ENCODE assay signal across 8 mouse cellular contexts in the genomic region with DNA sequence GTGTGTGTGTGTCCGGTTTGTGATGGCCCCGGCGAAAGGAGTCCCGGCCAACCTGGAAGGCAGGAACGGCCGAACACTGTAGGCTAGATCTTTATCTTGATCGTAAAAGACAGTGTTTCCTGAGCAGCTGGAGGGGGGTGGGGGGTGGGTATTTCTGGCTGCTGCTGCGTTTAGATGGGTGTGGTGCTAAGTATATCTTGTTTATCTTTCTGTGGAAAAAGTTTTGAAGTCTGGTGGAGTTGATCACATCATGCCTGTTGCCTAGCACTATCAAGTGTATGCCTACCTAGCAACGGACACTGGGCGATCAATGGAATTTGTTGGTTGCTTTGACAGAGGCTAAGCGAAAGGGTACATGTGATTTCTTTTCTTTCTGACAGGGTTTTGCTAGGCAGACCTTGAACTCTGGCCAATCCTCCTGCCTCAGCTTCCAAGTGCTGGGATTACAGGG. TPM values are rescaled to one million over a fixed set of nuclear protein-coding genes. Genes with fewer than 3 reads are reported as not detected.
DNase-seq lines count a peak whose midpoint lies in the region; TF ChIP-seq lines count a peak whose summit lies in the region.

No protein-coding gene starts in this region.

- H3K9me3 ChIP-seq in heart, embryonic 10.5 days: no peaks in the 10 kb centered on the region
- no peaks in the 10 kb centered on the region for H3K9me3 ChIP-seq in midbrain, embryonic 10.5 days (replicated peaks)

- peak overlapping the region; percentile 93 for H3K4me3 ChIP-seq in spleen, adult 2 months (ENCODE audit: extremely low read depth, insufficient read depth, insufficient read length)
- H3K4me3 ChIP-seq in bone marrow macrophage, adult 2 months (ENCODE audit: insufficient read depth, low read length): peak overlapping the region; percentile 73
- peak overlapping the region; percentile 79 for H3K4me3 ChIP-seq in heart, embryonic 10.5 days
- peak overlapping the region; percentile 85 for H3K4me3 ChIP-seq in midbrain, embryonic 10.5 days

- peaks cover 12% of the 10 kb centered on the region; the same call in 1 of the 2 replicates for H3K4me1 ChIP-seq in spleen, adult 2 months (ENCODE audit: control insufficient read depth, insufficient read depth, insufficient read length)
- H3K4me1 ChIP-seq in bone marrow macrophage, adult 2 months (ENCODE audit: control insufficient read depth, insufficient read depth, low read length): peaks cover 19% of the 10 kb centered on the region
- peaks cover 42% of the 10 kb centered on the region for H3K4me1 ChIP-seq in heart, embryonic 10.5 days
- H3K4me1 ChIP-seq in midbrain, embryonic 10.5 days: peaks cover 40% of the 10 kb centered on the region

- peak overlapping the region; percentile 90 for H3K27ac ChIP-seq in spleen, adult 2 months (ENCODE audit: insufficient read depth, low read length)
- H3K27ac ChIP-seq in bone marrow macrophage, adult 2 months (ENCODE audit: insufficient read depth, low read depth, low read length): no peak overlapping the region
- peak overlapping the region; percentile 99 for H3K27ac ChIP-seq in heart, embryonic 10.5 days
- H3K27ac ChIP-seq in midbrain, embryonic 10.5 days (replicated peaks): peak overlapping the region; percentile 97

- H3K36me3 ChIP-seq in spleen, adult 2 months (ENCODE audit: control insufficient read depth, insufficient read depth, low read length): no peaks in the 10 kb centered on the region
- peaks cover 23% of the 10 kb centered on the region for H3K36me3 ChIP-seq in heart, embryonic 10.5 days
- H3K36me3 ChIP-seq in midbrain, embryonic 10.5 days: peaks cover 34% of the 10 kb centered on the region

- TF ChIP-seq CTCF in spleen, adult 2 months (IDR thresholded peaks at IDR 0.05; ENCODE audit: extremely low read depth, insufficient read depth, insufficient read length, insufficient replicate concordance): no peak
- no peak for TF ChIP-seq CTCF in bone marrow macrophage, adult 2 months (IDR thresholded peaks at IDR 0.05; ENCODE audit: low read depth, low read length)

- WGBS in spleen, adult 2 months: 2% methylated on average over 11 of the region's 11 CpGs
- WGBS in heart, embryonic 10.5 days: under 1% methylated on average over 11 of the region's 11 CpGs
- WGBS in midbrain, embryonic 10.5 days: 1% methylated on average over 11 of the region's 11 CpGs

- TF ChIP-seq POLR2A in spleen, adult 2 months (IDR thresholded peaks at IDR 0.05; ENCODE audit: low read depth, low read length): no peak
- no peak for TF ChIP-seq POLR2A in bone marrow macrophage, adult 2 months (IDR thresholded peaks at IDR 0.05; ENCODE audit: borderline replicate concordance, low read depth, low read length)

- DNase-seq in spleen, adult 2 months (ENCODE audit: low read depth in 1 of 2, low spot score in 2 of 2): peak in 1 of 2 experiments; percentile 70
- DNase-seq in spleen, postnatal 4 days (ENCODE audit: low spot score in 2 of 2): no peak
- peak; percentile 79 for DNase-seq in heart, embryonic 10.5 days (ENCODE audit: low spot score)
- peak; percentile 32 for DNase-seq in kidney, postnatal 14 days
- DNase-seq in midbrain, embryonic 10.5 days (ENCODE audit: low spot score): no peak
- no peak for DNase-seq in urinary bladder, adult 2 months (ENCODE audit: low spot score)
- DNase-seq in left cerebral cortex, postnatal 4 days: no peak

- H3K27me3 ChIP-seq in spleen, adult 2 months (ENCODE audit: control insufficient read depth, insufficient read depth, low read length): no peaks in the 10 kb centered on the region
- no peaks in the 10 kb centered on the region for H3K27me3 ChIP-seq in heart, embryonic 10.5 days (ENCODE audit: insufficient read depth, poor library complexity, severe bottlenecking)
- no peaks in the 10 kb centered on the region for H3K27me3 ChIP-seq in midbrain, embryonic 10.5 days (ENCODE audit: low read depth, poor library complexity, severe bottlenecking)

- intact Hi-C loops in left cerebral cortex, postnatal 4 days (cut with DNase I): no loop called here

RNA-seq across cellular contexts. Expression of a gene that starts 1.1 kb away (rescaled TPM):
- 10.2 and 12.0 TPM in 2 replicates for polyA plus RNA-seq in spleen, adult 2 months (2012; rRNA removed)
- 10.2 and 11.5 TPM in 2 replicates for polyA plus RNA-seq in bone marrow macrophage, adult 2 months (2012; ENCODE audit: insufficient read depth, insufficient read length, missing spikeins)
- polyA plus RNA-seq in heart, embryonic 10.5 days (2016; fragmentation: Nextera tagmentation; extraction: Ambion mirVana): 20.7 and 23.0 TPM in 2 replicates
- polyA plus RNA-seq in midbrain, embryonic 10.5 days (2016; fragmentation: Nextera tagmentation; extraction: Ambion mirVana): 30.6 and 35.9 TPM in 2 replicates
- 21.9 and 25.7 TPM in 2 replicates for polyA plus RNA-seq in urinary bladder, adult 2 months (2012; rRNA removed)
- 10 to 100 TPM; 36.0 to 41.9 TPM for total RNA-seq in left cerebral cortex, postnatal 4 days (2021)

RNA-seq across cellular contexts. Expression of a gene that starts 49.7 kb away (rescaled TPM):
- polyA plus RNA-seq in spleen, adult 2 months (2012; rRNA removed): 0.25 and 0.48 TPM in 2 replicates
- polyA plus RNA-seq in bone marrow macrophage, adult 2 months (2012; ENCODE audit: insufficient read depth, insufficient read length, missing spikeins): not detected in 2 replicates
- polyA plus RNA-seq in heart, embryonic 10.5 days (2016; fragmentation: Nextera tagmentation; extraction: Ambion mirVana): 0.49 and 0.67 TPM in 2 replicates
- polyA plus RNA-seq in midbrain, embryonic 10.5 days (2016; fragmentation: Nextera tagmentation; extraction: Ambion mirVana): not detected in 2 replicates
- polyA plus RNA-seq in urinary bladder, adult 2 months (2012; rRNA removed): not detected in 2 replicates
- total RNA-seq in left cerebral cortex, postnatal 4 days (2021): 1 to 10 TPM; 2.4 to 2.9 TPM

Comparison
In these comparisons a context has a peak if more than half of its experiments do, and no peak if none do; other contexts are left out.
1. DNase-seq: peak in heart, embryonic 10.5 days (single experiment) and kidney, postnatal 14 days (single experiment); none in spleen, postnatal 4 days (0 of 2), midbrain, embryonic 10.5 days (single experiment), urinary bladder, adult 2 months (single experiment) and left cerebral cortex, postnatal 4 days (single experiment).
2. Peak in every context shown above with its lines, with median percentiles within 50 percentile points of each other: H3K4me3 ChIP-seq.